Mouse (Mus musculus) cortical plate, adult 2 months (tissue): ENCODE results near the gene 2410137M14Rik. TPM values are rescaled to one million over a fixed set of nuclear protein-coding genes. Genes with fewer than 3 reads are reported as not detected.

Experiments used
- H3K27ac ChIP-seq: fragments of 200-500 bp; 2 replicates; pipeline ENCODE4 v1.5.1; 2012; ENCODE audit warnings: low read length, control low read depth, inconsistent platforms; ENCODE audit not compliant: insufficient read depth
- H3K4me1 ChIP-seq: fragments of 200-500 bp; 2 replicates; pipeline ENCODE4 v1.6.1; 2011; ENCODE audit warnings: low read length; ENCODE audit not compliant: control insufficient read depth, insufficient read depth
- H3K4me3 ChIP-seq: fragments of 200-500 bp; 2 replicates; pipeline ENCODE4 v1.5.1; 2011; ENCODE audit warnings: mild to moderate bottlenecking, low read length, control low read depth; ENCODE audit not compliant: insufficient read depth
- CTCF ChIP-seq: fragments of 200-500 bp; IDR thresholded peaks from 2 replicates; pipeline ENCODE4 v1.5.1; 2011; ENCODE audit warnings: mild to moderate bottlenecking, control low read depth, low read length; ENCODE audit not compliant: insufficient read depth; ENCODE audit errors: extremely low read depth
- POLR2A ChIP-seq: fragments of 200-500 bp; IDR thresholded peaks from 2 replicates; pipeline ENCODE4 v1.6.1; 2011; ENCODE audit warnings: mild to moderate bottlenecking, low read length, control low read depth; ENCODE audit not compliant: insufficient read depth; ENCODE audit errors: extremely low read depth
- polyA plus RNA-seq: library from polyadenylated mRNA; depleted of rRNA; stranded (reverse); fragments of >200 nt; gene quantifications from 2 replicates; pipeline ENCODE4 v1.2.3, GENCODE M21; 2012

2410137M14Rik gene
- polyA plus RNA-seq, 1 experiment = 1.0 TPM

DNA sequence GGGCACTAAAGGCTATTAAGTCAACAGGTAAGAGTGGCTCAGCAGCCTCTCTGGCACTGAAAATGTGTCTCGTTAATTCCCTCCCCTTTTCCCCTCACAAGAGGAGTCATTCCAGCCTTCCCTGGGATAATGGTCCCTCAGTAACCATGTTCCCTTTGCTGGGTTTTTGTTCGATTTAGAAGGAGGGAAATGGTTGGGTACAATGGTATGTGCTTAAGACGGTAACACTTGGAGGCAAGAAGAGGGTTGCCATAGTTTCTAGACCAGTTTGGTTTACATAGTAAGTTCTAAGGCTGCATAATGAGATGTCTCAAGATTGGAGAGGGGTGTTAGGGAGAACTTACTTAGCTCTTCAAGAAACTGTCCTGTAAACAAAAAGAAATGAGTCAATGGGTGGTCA, 30.7 kb upstream of the 2410137M14Rik start:
- no peak for TF ChIP-seq POLR2A
- H3K4me1 ChIP-seq = no peaks in the 10 kb centered on the region
- no peak overlapping the region for H3K4me3 ChIP-seq
- H3K27ac ChIP-seq = no peak overlapping the region

DNA sequence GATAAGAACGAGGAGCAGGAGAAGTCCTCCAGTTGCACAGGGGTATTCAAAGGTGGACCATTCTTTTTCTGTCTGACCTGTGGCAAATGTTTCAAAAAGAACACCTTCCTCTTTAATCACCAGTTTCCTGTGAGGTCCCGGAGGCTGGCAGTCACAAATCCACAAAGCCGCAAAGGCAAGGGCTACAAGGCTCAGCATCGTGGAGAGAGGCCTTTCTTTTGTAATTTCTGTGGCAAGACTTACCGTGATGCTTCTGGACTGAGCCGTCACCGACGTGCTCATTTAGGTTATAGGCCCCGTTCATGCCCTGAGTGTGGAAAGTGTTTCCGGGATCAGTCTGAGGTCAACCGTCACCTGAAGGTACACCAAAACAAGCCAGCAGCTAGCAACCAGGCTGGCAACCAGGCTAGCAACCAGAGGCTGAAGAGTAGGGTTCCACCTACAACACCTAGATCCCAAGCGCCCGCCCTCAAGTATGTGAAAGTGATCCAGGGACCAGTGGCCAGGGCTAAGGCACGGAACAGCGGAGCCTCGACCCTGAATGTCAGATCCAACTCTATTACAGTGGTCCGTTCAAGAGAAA, 28.5 kb upstream of the 2410137M14Rik start:
- TF ChIP-seq CTCF (no peak), POLR2A (no peak)
- no peaks in the 10 kb centered on the region for H3K4me1 ChIP-seq
- H3K4me3 ChIP-seq = no peak overlapping the region
- H3K27ac ChIP-seq = no peak overlapping the region

GRCm38 (mm10) chr17:37008161-37008560, 27.1 kb upstream of the 2410137M14Rik start:
- Histone ChIP-seq H3K4me3 (no peak overlapping the region), H3K27ac (no peak overlapping the region), H3K4me1 (no peaks in the 10 kb centered on the region; the same call in 1 of the 2 replicates)
- no peak for TF ChIP-seq POLR2A
- no peak for TF ChIP-seq CTCF

- no peak for TF ChIP-seq POLR2A
- TF ChIP-seq CTCF = no peak
- no peak overlapping the region for H3K27ac ChIP-seq
- H3K4me3 ChIP-seq = peak overlapping the region; percentile 60; the same call in 1 of the 2 replicates
- H3K4me1 ChIP-seq = no peaks in the 10 kb centered on the region; the same call in 1 of the 2 replicates
These were observed 22.3 kb upstream of the 2410137M14Rik start for GRCm38 (mm10) chr17:37003366-37003765.

- Histone ChIP-seq H3K4me1 (no peaks in the 10 kb centered on the region; the same call in 1 of the 2 replicates), H3K4me3 (peak overlapping the region; percentile 60), H3K27ac (no peak overlapping the region)
- TF ChIP-seq CTCF (no peak), POLR2A (no peak)
These were observed 21.6 kb upstream of the 2410137M14Rik start for GRCm38 (mm10) chr17:37002364-37003330.

DNA sequence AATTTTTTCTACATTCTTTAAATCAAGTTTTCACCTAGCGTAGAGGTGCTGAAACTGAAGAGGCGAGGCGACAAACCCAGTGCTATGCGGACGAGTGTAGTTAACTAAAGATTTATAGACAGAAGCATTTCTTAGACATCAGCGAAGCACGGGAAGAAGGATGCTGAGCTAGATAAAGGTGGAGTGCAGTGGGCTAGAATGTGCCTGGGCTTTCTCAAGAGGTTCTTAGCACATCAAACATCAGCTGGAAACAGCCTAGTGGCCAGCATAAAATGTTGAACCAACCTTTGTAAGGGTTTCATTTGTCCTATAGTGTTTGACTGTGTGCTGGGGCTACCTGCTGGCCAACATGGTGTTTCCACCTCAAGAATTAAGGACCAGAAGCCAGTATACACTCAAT, 19.8 kb upstream of the 2410137M14Rik start, which contains the start of gene Zfp57:
TSS of gene Zfp57 (plus strand) at position 301 of the 400 bp plus-strand sequence.
- Histone ChIP-seq H3K4me1 (no peaks in the 10 kb centered on the region; the same call in 1 of the 2 replicates), H3K27ac (no peak within 1 kb of the TSS), H3K4me3 (no peak within 1 kb of the TSS; the same call in 1 of the 2 replicates)
- no peak for TF ChIP-seq POLR2A
- TF ChIP-seq CTCF = no peak

DNA sequence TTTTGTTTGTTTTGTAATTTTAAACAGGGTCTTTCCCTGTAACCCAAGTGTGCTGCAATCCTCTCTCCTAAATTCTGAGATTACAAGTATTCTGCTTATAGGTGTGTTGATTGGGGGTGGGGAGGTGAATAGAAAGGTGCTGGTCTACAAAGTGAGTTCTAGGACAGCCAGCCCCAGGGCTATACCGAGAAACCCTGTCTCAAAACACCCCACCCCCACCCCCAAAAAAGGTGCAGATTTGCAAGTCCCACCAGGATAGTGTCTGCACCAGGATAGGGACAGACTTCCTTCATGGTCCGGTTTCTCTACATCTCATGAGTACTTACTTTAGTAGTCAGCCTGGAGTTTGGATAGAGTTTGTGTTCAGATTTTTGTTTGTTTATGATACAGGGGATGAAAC, 17.4 kb upstream of the 2410137M14Rik start:
- TF ChIP-seq CTCF (no peak), POLR2A (no peak)
- Histone ChIP-seq H3K27ac (no peak overlapping the region), H3K4me1 (no peaks in the 10 kb centered on the region; the same call in 1 of the 2 replicates), H3K4me3 (no peak overlapping the region)

DNA sequence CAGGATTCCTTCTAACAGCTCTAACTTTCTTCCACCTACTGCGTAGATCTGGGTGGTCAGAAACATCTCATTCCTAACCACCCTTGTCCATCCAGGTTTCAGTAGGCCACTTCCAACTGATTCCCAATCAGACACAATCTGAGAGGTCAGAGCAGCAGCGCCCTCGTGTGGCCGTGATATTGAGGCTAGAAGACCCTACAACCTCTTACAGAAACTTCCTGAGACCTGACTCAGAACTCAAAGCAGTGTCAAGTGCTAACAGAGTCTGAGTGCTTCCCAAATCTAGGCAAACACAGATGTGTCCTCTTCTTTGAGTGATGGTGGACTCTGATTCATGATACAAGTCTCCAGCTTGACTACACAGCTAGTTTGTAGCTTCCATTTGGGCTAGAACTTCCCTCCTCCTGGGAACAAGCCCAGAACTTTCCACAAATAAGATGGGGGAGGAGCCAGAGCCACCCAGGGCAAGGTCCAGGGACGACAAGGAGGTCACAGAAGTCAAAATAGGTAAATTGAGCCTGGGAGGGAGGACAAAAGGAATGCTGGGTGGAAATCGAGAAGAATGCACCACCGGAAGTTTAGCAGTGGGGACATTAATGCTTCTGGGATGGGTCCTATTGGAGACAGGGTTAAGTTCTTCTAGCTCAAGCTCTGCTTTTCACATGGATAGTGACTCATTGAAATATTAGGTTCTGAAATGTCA, 16.1 kb upstream of the 2410137M14Rik start:
- no peak overlapping the region for H3K4me3 ChIP-seq
- TF ChIP-seq CTCF (peak; percentile 70), POLR2A (no peak)
- H3K4me1 ChIP-seq = peaks cover 1% of the 10 kb centered on the region; the same call in 1 of the 2 replicates
- H3K27ac ChIP-seq = no peak overlapping the region

- Histone ChIP-seq H3K4me1 (peaks cover 3% of the 10 kb centered on the region; the same call in 1 of the 2 replicates), H3K27ac (no peak overlapping the region), H3K4me3 (no peak overlapping the region)
- TF ChIP-seq POLR2A (no peak), CTCF (no peak)
These were observed 14.4 kb upstream of the 2410137M14Rik start for GRCm38 (mm10) chr17:36995448-36995847.
